Mouse (Mus musculus): Measurements from ENCODE around the gene Slc22a17.

The Slc22a17 gene

GRCm38 (mm10) chr14:54942479-54942878 is 29.5 kb upstream of the Slc22a17 start:
- CTCF ChIA-PET, result no interaction called here
- POLR2A ChIA-PET, result interaction anchor here in 1 of 4 experiments (1.3 to 1.7 kb wide), 2 partner anchors 17 to 34 kb away, joined by 3 to 6 read pairs; partner anchors contain the start of gene Efs

- ChIA-PET POLR2A (interaction anchor here in 2 of 4 experiments (1.1 to 1.7 kb wide), 3 partner anchors 15 to 33 kb away, joined by 3 to 6 read pairs (median 3); partner anchors contain the start of gene Efs (in 2 of the 2)), CTCF (interaction anchor here in 2 of 4 experiments (0.5 to 1.5 kb wide), 2 partner anchors 14 to 76 kb away, joined by 3 read pairs; no protein-coding TSS in a partner anchor)
These were observed 28.4 kb upstream of the Slc22a17 start for GRCm38 (mm10) chr14:54941024-54941978.

GRCm38 (mm10) chr14:54940176-54940530 is 27.2 kb upstream of the Slc22a17 start:
- ChIA-PET CTCF (interaction anchor here (0.6 to 1.8 kb wide), 40 partner anchors 8 to 254 kb away, joined by 3 to 19 read pairs (median 4); partner anchors contain the start of genes Efs (in 4 of the 4), Ngdn (in 2 of the 4), Ppp1r3e (in 2 of the 4) and 1700123O20Rik (in 1 of the 4)), POLR2A (interaction anchor here (1.0 to 2.2 kb wide), 15 partner anchors 10 to 76 kb away, joined by 3 to 17 read pairs (median 4); partner anchors contain the start of genes Efs (in 3 of the 4), Ngdn (in 3 of the 4) and Slc22a17 (in 1 of the 4))

GRCm38 (mm10) chr14:54939434-54940175 is 26.7 kb upstream of the Slc22a17 start:
- ChIA-PET POLR2A (interaction anchor here (0.6 to 2.2 kb wide), 21 partner anchors 9 to 228 kb away, joined by 3 to 17 read pairs (median 4); partner anchors contain the start of genes Efs (in 3 of the 4), Ngdn (in 3 of the 4) and Slc22a17 (in 1 of the 4)), CTCF (interaction anchor here (0.5 to 1.8 kb wide), 47 partner anchors 9 to 473 kb away, joined by 3 to 19 read pairs (median 4); partner anchors contain the start of genes Efs (in 4 of the 4), Ngdn (in 2 of the 4), Ppp1r3e (in 2 of the 4) and 1700123O20Rik (in 1 of the 4))

GRCm38 (mm10) chr14:54938431-54939219 is 25.7 kb upstream of the Slc22a17 start:
- ChIA-PET POLR2A (interaction anchor here (0.9 to 3.3 kb wide), 17 partner anchors 8 to 227 kb away, joined by 3 to 28 read pairs (median 4); partner anchors contain the start of genes Efs (in 2 of the 4), Ngdn (in 2 of the 4) and Slc22a17 (in 1 of the 4)), CTCF (interaction anchor here (0.6 to 1.8 kb wide), 27 partner anchors 10 to 472 kb away, joined by 3 to 19 read pairs (median 5); partner anchors contain the start of genes Efs (in 4 of the 4), Ngdn (in 2 of the 4) and Ppp1r3e (in 2 of the 4))

GRCm38 (mm10) chr14:54937361-54938182 is 24.6 kb upstream of the Slc22a17 start:
- POLR2A ChIA-PET, result interaction anchor here in 3 of 4 experiments (1.0 to 3.3 kb wide), 6 partner anchors 11 to 43 kb away, joined by 3 to 28 read pairs (median 4); partner anchors contain the start of gene Efs (in 2 of the 3)
- CTCF ChIA-PET, result interaction anchor here in 1 of 4 experiments (1.6 kb wide), 1 partner anchor 12 kb away, joined by 3 read pairs; no protein-coding TSS in a partner anchor

GRCm38 (mm10) chr14:54936831-54937160 is 23.9 kb upstream of the Slc22a17 start:
- CTCF ChIA-PET, result interaction anchor here in 2 of 4 experiments (0.6 to 1.7 kb wide), 2 partner anchors 10 to 34 kb away, joined by 3 to 13 read pairs; partner anchors contain the start of gene Efs (in 1 of the 2)

GRCm38 (mm10) chr14:54935904-54936830 is 23.2 kb upstream of the Slc22a17 start, which contains the start of gene Cmtm5:
Gene Cmtm5, plus strand, starts transcription at chr14:54936261.
- ChIA-PET POLR2A (interaction anchor here in 3 of 4 experiments (0.6 to 3.3 kb wide), 8 partner anchors 9 to 200 kb away, joined by 3 to 28 read pairs (median 4); partner anchors contain the start of genes Efs (in 2 of the 3) and Ngdn (in 1 of the 3)), CTCF (interaction anchor here in 3 of 4 experiments (0.6 to 2.1 kb wide), 7 partner anchors 9 to 278 kb away, joined by 3 to 13 read pairs (median 4); partner anchors contain the start of gene Efs (in 3 of the 3))

More at GRCm38 (mm10) chr14:54936831-54937160, 23.9 kb upstream of the Slc22a17 start:
- POLR2A ChIA-PET, result interaction anchor here in 3 of 4 experiments (1.0 to 3.3 kb wide), 5 partner anchors 10 to 42 kb away, joined by 3 to 28 read pairs (median 4); partner anchors contain the start of gene Efs (in 2 of the 3)

- POLR2A ChIA-PET, result interaction anchor here in 2 of 4 experiments (0.6 to 1.9 kb wide), 4 partner anchors 13 to 37 kb away, joined by 3 to 7 read pairs (median 4); no protein-coding TSS in a partner anchor
- CTCF ChIA-PET, result interaction anchor here in 3 of 4 experiments (0.6 to 1.4 kb wide), 3 partner anchors 67 to 360 kb away, joined by 3 to 6 read pairs (median 4); no protein-coding TSS in a partner anchor
These were observed 19.8 kb upstream of the Slc22a17 start, which contains the start of gene Il25 for GRCm38 (mm10) chr14:54932645-54933150. Gene Il25, plus strand, starts transcription at chr14:54932695.

- ChIA-PET CTCF (interaction anchor here in 3 of 4 experiments (0.6 to 1.2 kb wide), 2 partner anchors 9 to 75 kb away, joined by 3 to 6 read pairs (median 5); no protein-coding TSS in a partner anchor), POLR2A (interaction anchor here (0.5 to 2.0 kb wide), 23 partner anchors 9 to 343 kb away, joined by 3 to 8 read pairs (median 3); partner anchors contain the start of genes Ngdn (in 2 of the 4) and Slc22a17 (in 1 of the 4))
These were observed 17.5 kb upstream of the Slc22a17 start for GRCm38 (mm10) chr14:54930431-54930830.

- ChIA-PET CTCF (no interaction called here), POLR2A (interaction anchor here (0.5 to 2.0 kb wide), 17 partner anchors 9 to 342 kb away, joined by 3 to 8 read pairs (median 4); partner anchors contain the start of genes Ngdn (in 2 of the 4) and Slc22a17 (in 1 of the 4))
These were observed 16.9 kb upstream of the Slc22a17 start for GRCm38 (mm10) chr14:54929801-54930200.

GRCm38 (mm10) chr14:54927296-54927695 is 14.4 kb upstream of the Slc22a17 start:
- ChIA-PET CTCF (interaction anchor here (0.6 to 3.8 kb wide), 14 partner anchors 8 to 400 kb away, joined by 3 to 19 read pairs (median 5); partner anchors contain the start of genes Cmtm5 (in 2 of the 4) and Thtpa (in 1 of the 4)), POLR2A (interaction anchor here (0.6 to 3.7 kb wide), 42 partner anchors 10 to 290 kb away, joined by 3 to 30 read pairs (median 6); partner anchors contain the start of genes Bcl2l2 (in 3 of the 4), Gm20521 (in 3 of the 4), Slc22a17 (in 3 of the 4) and 1700123O20Rik (in 2 of the 4))

GRCm38 (mm10) chr14:54926401-54927158 is 13.6 kb upstream of the Slc22a17 start:
- CTCF ChIA-PET, result interaction anchor here (0.6 to 3.8 kb wide), 22 partner anchors 9 to 596 kb away, joined by 3 to 19 read pairs (median 4); partner anchors contain the start of genes Cmtm5 (in 3 of the 4), Ngdn (in 1 of the 4), Slc22a17 (in 1 of the 4) and Thtpa (in 1 of the 4)
- POLR2A ChIA-PET, result interaction anchor here (0.6 to 3.7 kb wide), 71 partner anchors 8 to 634 kb away, joined by 3 to 30 read pairs (median 4); partner anchors contain the start of genes Ngdn (in 4 of the 4), Slc22a17 (in 4 of the 4), 1700123O20Rik (in 3 of the 4) and Bcl2l2 (in 3 of the 4)
